Mouse (Mus musculus): ENCODE measurements around the gene Fndc10. TPM values are rescaled to one million over a fixed set of nuclear protein-coding genes. Genes with fewer than 3 reads are reported as not detected.
"Not testable (repeated sequence)": the region's sequence is repeated elsewhere in the genome, so short reads cannot be mapped to it uniquely, and the experiment has no call there.

The Fndc10 gene
- total and polyA plus RNA-seq, 2 experiments from 2014 or later, result 24.3 to 46.4 TPM

GRCm38 (mm10) chr4:155669598-155670075 is 24.5 kb upstream of the Fndc10 start:
- 0 out of 2 replicates have a peak, but pooled peaks cover 4% of the 10 kb centered on the region for H3K4me1 ChIP-seq (ENCODE audit: insufficient read depth, low read length)
- DNase-seq (ENCODE audit: low spot score) (no peak), ATAC-seq (ENCODE audit: low FRiP score) (peak; percentile 14; the same call in 1 of the 2 replicates)
- no peak overlapping the region for H3K9ac ChIP-seq (replicated peaks; ENCODE audit: low read length, poor library complexity, severe bottlenecking)
- peak overlapping the region; percentile 90 for H3K4me3 ChIP-seq (ENCODE audit: low read depth, low read length)
- WGBS, result 1% methylated on average over 8 of the region's 8 CpGs
- H3K27ac ChIP-seq (ENCODE audit: low read depth, low read length), result no peak overlapping the region
- TF ChIP-seq CTCF (IDR thresholded peaks at IDR 0.05), result no peak
- H3K9me3 ChIP-seq (ENCODE audit: low read length), result no peaks in the 10 kb centered on the region
- peak overlapping the region; percentile 57 for H3K4me2 ChIP-seq (ENCODE audit: low read depth, low read length, poor library complexity, severe bottlenecking)
- peaks cover 11% of the 10 kb centered on the region; the same call in 1 of the 2 replicates for H3K36me3 ChIP-seq (ENCODE audit: insufficient read depth, low read length)
- H3K27me3 ChIP-seq (ENCODE audit: insufficient read depth, low read length), result no peaks in the 10 kb centered on the region

GRCm38 (mm10) chr4:155670236-155670635 is 23.9 kb upstream of the Fndc10 start:
- not testable (repeated sequence) for H3K36me3 ChIP-seq (ENCODE audit: insufficient read depth, low read length); H3K27ac ChIP-seq (ENCODE audit: low read depth, low read length); H3K27me3 ChIP-seq (ENCODE audit: insufficient read depth, low read length); H3K4me3 ChIP-seq (ENCODE audit: low read depth, low read length); H3K9me3 ChIP-seq (ENCODE audit: low read length); DNase-seq (ENCODE audit: low spot score); H3K4me1 ChIP-seq (ENCODE audit: insufficient read depth, low read length); H3K4me2 ChIP-seq (ENCODE audit: low read depth, low read length, poor library complexity, severe bottlenecking); ATAC-seq (ENCODE audit: low FRiP score); H3K9ac ChIP-seq (replicated peaks; ENCODE audit: low read length, poor library complexity, severe bottlenecking)
- WGBS, result 61% methylated on average over 4 of the region's 4 CpGs

- Histone ChIP-seq H3K9me3 (ENCODE audit: low read length) (no peaks in the 10 kb centered on the region), H3K4me2 (ENCODE audit: low read depth, low read length, poor library complexity, severe bottlenecking) (no peak overlapping the region), H3K27me3 (ENCODE audit: insufficient read depth, low read length) (no peaks in the 10 kb centered on the region), H3K4me1 (ENCODE audit: insufficient read depth, low read length) (0 out of 2 replicates have a peak, but pooled peaks cover 4% of the 10 kb centered on the region), H3K9ac (replicated peaks; ENCODE audit: low read length, poor library complexity, severe bottlenecking) (no peak overlapping the region), H3K27ac (ENCODE audit: low read depth, low read length) (no peak overlapping the region), H3K4me3 (ENCODE audit: low read depth, low read length) (no peak overlapping the region), H3K36me3 (ENCODE audit: insufficient read depth, low read length) (no peaks in the 10 kb centered on the region)
- 57% methylated on average over 2 of the region's 2 CpGs for WGBS
- DNase-seq (ENCODE audit: low spot score), result no peak
- no peak for ATAC-seq (ENCODE audit: low FRiP score)
- TF ChIP-seq CTCF (IDR thresholded peaks at IDR 0.05), result no peak
These were observed 22.1 kb upstream of the Fndc10 start for GRCm38 (mm10) chr4:155672082-155672481.

GRCm38 (mm10) chr4:155675991-155676390 is 18.2 kb upstream of the Fndc10 start:
- no peak overlapping the region for H3K9ac ChIP-seq (replicated peaks; ENCODE audit: low read length, poor library complexity, severe bottlenecking)
- H3K36me3 ChIP-seq (ENCODE audit: insufficient read depth, low read length), result no peaks in the 10 kb centered on the region
- no peak overlapping the region for H3K4me2 ChIP-seq (ENCODE audit: low read depth, low read length, poor library complexity, severe bottlenecking)
- no peaks in the 10 kb centered on the region for H3K27me3 ChIP-seq (ENCODE audit: insufficient read depth, low read length)
- H3K9me3 ChIP-seq (ENCODE audit: low read length), result no peaks in the 10 kb centered on the region
- peak; percentile 64 for TF ChIP-seq CTCF (IDR thresholded peaks at IDR 0.05)
- H3K4me1 ChIP-seq (ENCODE audit: insufficient read depth, low read length), result no peaks in the 10 kb centered on the region
- DNase-seq (ENCODE audit: low spot score), result peak; percentile 28
- no peak overlapping the region for H3K4me3 ChIP-seq (ENCODE audit: low read depth, low read length)
- no peak overlapping the region for H3K27ac ChIP-seq (ENCODE audit: low read depth, low read length)
- no peak for ATAC-seq (ENCODE audit: low FRiP score)
- 83% methylated on average over 2 of the region's 2 CpGs for WGBS

- H3K4me3 ChIP-seq (ENCODE audit: low read depth, low read length); H3K27ac ChIP-seq (ENCODE audit: low read depth, low read length); H3K4me1 ChIP-seq (ENCODE audit: insufficient read depth, low read length); H3K9ac ChIP-seq (replicated peaks; ENCODE audit: low read length, poor library complexity, severe bottlenecking); H3K9me3 ChIP-seq (ENCODE audit: low read length); H3K27me3 ChIP-seq (ENCODE audit: insufficient read depth, low read length); H3K36me3 ChIP-seq (ENCODE audit: insufficient read depth, low read length); ATAC-seq (ENCODE audit: low FRiP score); DNase-seq (ENCODE audit: low spot score); H3K4me2 ChIP-seq (ENCODE audit: low read depth, low read length, poor library complexity, severe bottlenecking): not testable (repeated sequence)
- 89% methylated on average over 15 of the region's 19 CpGs for WGBS
These were observed 10.4 kb upstream of the Fndc10 start for GRCm38 (mm10) chr4:155683670-155684277.

- DNase-seq (ENCODE audit: low spot score); H3K4me2 ChIP-seq (ENCODE audit: low read depth, low read length, poor library complexity, severe bottlenecking); H3K36me3 ChIP-seq (ENCODE audit: insufficient read depth, low read length); H3K4me1 ChIP-seq (ENCODE audit: insufficient read depth, low read length); H3K9me3 ChIP-seq (ENCODE audit: low read length); H3K27me3 ChIP-seq (ENCODE audit: insufficient read depth, low read length); H3K27ac ChIP-seq (ENCODE audit: low read depth, low read length); H3K4me3 ChIP-seq (ENCODE audit: low read depth, low read length); H3K9ac ChIP-seq (replicated peaks; ENCODE audit: low read length, poor library complexity, severe bottlenecking); ATAC-seq (ENCODE audit: low FRiP score): not testable (repeated sequence)
- 90% methylated on average over 4 of the region's 4 CpGs for WGBS
These were observed 6.4 kb upstream of the Fndc10 start for GRCm38 (mm10) chr4:155687764-155688163.

Data from midbrain, postnatal 0 days (tissue).